Mouse (Mus musculus) G1E (cell line): Measurements from ENCODE around the gene AY358078.

Experiments
- CTCF ChIP-seq: IDR thresholded peaks from 2 replicates; pipeline ENCODE4 v1.5.1; 2012; ENCODE audit warnings: low read depth, low read length, inconsistent platforms, mixed read lengths
- GATA1 ChIP-seq: IDR thresholded peaks from 2 replicates; pipeline ENCODE4 v1.6.1; 2012; ENCODE audit warnings: borderline replicate concordance, low read length, inconsistent platforms, mixed read lengths
- GATA2 ChIP-seq: IDR thresholded peaks from 2 replicates; pipeline ENCODE4 v1.6.1; 2012; ENCODE audit warnings: low read depth, low read length, inconsistent platforms, borderline replicate concordance
- POLR2AphosphoS5 ChIP-seq: IDR thresholded peaks from 2 replicates; pipeline ENCODE4 v1.6.1; 2012; ENCODE audit warnings: low read depth, low read length, inconsistent platforms; ENCODE audit not compliant: insufficient replicate concordance

- TF ChIP-seq POLR2AphosphoS5 (no peak), CTCF (no peak), GATA2 (no peak), GATA1 (no peak)
Measured at GRCm38 (mm10) chr14:51787061-51787460, 12.8 kb upstream of the AY358078 start.
